In the genomic region with DNA sequence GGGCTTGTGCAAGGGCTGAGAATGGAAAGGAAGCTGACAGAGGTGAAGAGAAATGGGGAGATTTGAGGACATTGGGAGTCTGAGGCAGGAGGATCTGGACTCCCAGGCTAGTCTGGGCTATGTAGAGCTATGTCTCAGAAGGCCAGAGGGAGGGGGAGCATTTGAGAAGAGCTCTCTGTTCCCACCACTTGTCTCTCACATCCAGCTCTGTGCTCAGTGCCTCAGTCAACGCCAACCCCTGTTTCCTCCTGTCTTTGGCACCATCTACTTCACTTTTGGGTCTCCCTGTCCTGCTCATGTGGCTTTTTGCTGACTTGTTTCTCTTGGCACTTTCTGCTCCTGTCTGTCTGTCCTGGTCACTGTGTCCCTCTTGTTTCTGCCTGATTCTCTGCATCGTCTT, we compare ENCODE assay signal across 9 mouse cellular contexts. TPM values are rescaled to one million over a fixed set of nuclear protein-coding genes. Genes with fewer than 3 reads are reported as not detected.
A peak's percentile ranks its signal among the peaks of the same experiment; 100 is the strongest.
DNase-seq lines count a peak whose midpoint lies in the region; ATAC-seq lines count a peak whose summit lies in the region.
"Had no signal": no experiment of that assay in that cellular context is flagged by ENCODE, and none has a peak within 500 bp of the region (broad histone marks: within the 10 kb centered on the region; RNA-seq: fewer than 3 reads in every experiment).

No protein-coding gene starts in this region.

- no peaks in the 10 kb centered on the region for H3K36me3 ChIP-seq in lung, embryonic 15.5 days
- no peaks in the 10 kb centered on the region for H3K36me3 ChIP-seq in forebrain, embryonic 13.5 days (ENCODE audit: poor library complexity, severe bottlenecking)
- H3K36me3 ChIP-seq in limb, embryonic 11.5 days (ENCODE audit: control insufficient read depth, insufficient read depth, low read length), result no peaks in the 10 kb centered on the region
- no peaks in the 10 kb centered on the region for H3K36me3 ChIP-seq in stomach, embryonic 14.5 days (ENCODE audit: control insufficient read depth, insufficient read depth, low read length)

- no peak for ATAC-seq in lung, embryonic 15.5 days (ENCODE audit: borderline replicate concordance, extremely low read depth, low FRiP score, low TSS enrichment)
- ATAC-seq in forebrain, embryonic 13.5 days, result peak; percentile 52; the same call in 1 of the 2 replicates
- no peak for ATAC-seq in limb, embryonic 11.5 days (ENCODE audit: insufficient number of reproducible peaks, low FRiP score, low TSS enrichment, low read depth)
- no peak for ATAC-seq in stomach, embryonic 14.5 days (ENCODE audit: insufficient number of reproducible peaks, insufficient read depth, low FRiP score, low read depth)
- ATAC-seq in erythroblast, adult 5-6 weeks (replicated peaks; ENCODE audit: low FRiP score, poor library complexity, severe bottlenecking), result no peak

- peak overlapping the region; percentile 25 for H3K9ac ChIP-seq in lung, embryonic 15.5 days
- H3K9ac ChIP-seq in forebrain, embryonic 13.5 days, result peak overlapping the region; percentile 43
- H3K9ac ChIP-seq in limb, embryonic 11.5 days (ENCODE audit: low read length), result no peak overlapping the region; the same call in 1 of the 2 replicates
- 0 out of 2 replicates have a peak overlapping the region, but pooled peaks have one; percentile 1 for H3K9ac ChIP-seq in stomach, embryonic 14.5 days (replicated peaks; ENCODE audit: low read depth, low read length)

- DNase-seq in lung, postnatal 36 days, result no peak
- DNase-seq in limb, embryonic 11.5 days (ENCODE audit: low spot score), result no peak
- DNase-seq in adrenal gland, postnatal 10 days, result no peak
- DNase-seq: right cerebral cortex, postnatal 25 days had no signal

- 32% methylated on average over 2 of the region's 2 CpGs for WGBS in lung, embryonic 15.5 days
- WGBS in forebrain, embryonic 13.5 days, result 44% methylated on average over 2 of the region's 2 CpGs
- 40% methylated on average over 2 of the region's 2 CpGs for WGBS in limb, embryonic 11.5 days
- 48% methylated on average over 2 of the region's 2 CpGs for WGBS in stomach, embryonic 14.5 days

- peak overlapping the region; percentile 31 for H3K4me3 ChIP-seq in lung, embryonic 15.5 days
- peak overlapping the region; percentile 16; the same call in 1 of the 2 replicates for H3K4me3 ChIP-seq in forebrain, embryonic 13.5 days
- H3K4me3 ChIP-seq in limb, embryonic 11.5 days (ENCODE audit: low read depth, low read length), result no peak overlapping the region
- peak overlapping the region; percentile 14; the same call in 1 of the 2 replicates for H3K4me3 ChIP-seq in stomach, embryonic 14.5 days (ENCODE audit: low read depth, low read length)

- peaks cover 5% of the 10 kb centered on the region; the same call in 1 of the 2 replicates for H3K27me3 ChIP-seq in lung, embryonic 15.5 days
- H3K27me3 ChIP-seq in forebrain, embryonic 13.5 days, result no peaks in the 10 kb centered on the region
- H3K27me3 ChIP-seq in limb, embryonic 11.5 days (ENCODE audit: control insufficient read depth, insufficient read depth, low read length), result no peaks in the 10 kb centered on the region
- no peaks in the 10 kb centered on the region for H3K27me3 ChIP-seq in stomach, embryonic 14.5 days (ENCODE audit: control insufficient read depth, insufficient read depth, low read length)

- peaks cover 18% of the 10 kb centered on the region for H3K4me1 ChIP-seq in lung, embryonic 15.5 days
- H3K4me1 ChIP-seq in forebrain, embryonic 13.5 days, result peaks cover 23% of the 10 kb centered on the region
- H3K4me1 ChIP-seq in limb, embryonic 11.5 days (ENCODE audit: control insufficient read depth, insufficient read depth, low read length), result peaks cover 12% of the 10 kb centered on the region
- 0 out of 2 replicates have a peak, but pooled peaks cover 13% of the 10 kb centered on the region for H3K4me1 ChIP-seq in stomach, embryonic 14.5 days (ENCODE audit: control insufficient read depth, insufficient read depth, low read length)

- peak overlapping the region; percentile 81 for H3K27ac ChIP-seq in lung, embryonic 15.5 days
- H3K27ac ChIP-seq in forebrain, embryonic 13.5 days, result peak overlapping the region; percentile 44; the same call in 1 of the 2 replicates
- H3K27ac ChIP-seq in limb, embryonic 11.5 days (replicated peaks; ENCODE audit: low read depth, low read length), result no peak overlapping the region
- peak overlapping the region; percentile 30; the same call in 1 of the 2 replicates for H3K27ac ChIP-seq in stomach, embryonic 14.5 days (ENCODE audit: low read length)

- H3K9me3 ChIP-seq in lung, embryonic 15.5 days, result no peaks in the 10 kb centered on the region
- H3K9me3 ChIP-seq in forebrain, embryonic 13.5 days (replicated peaks), result no peaks in the 10 kb centered on the region
- H3K9me3 ChIP-seq in limb, embryonic 11.5 days (ENCODE audit: control insufficient read depth, low read length), result no peaks in the 10 kb centered on the region
- H3K9me3 ChIP-seq in stomach, embryonic 14.5 days (ENCODE audit: control insufficient read depth, low read depth, low read length), result no peaks in the 10 kb centered on the region

- peak overlapping the region; percentile 48 for H3K4me2 ChIP-seq in lung, embryonic 15.5 days
- H3K4me2 ChIP-seq in forebrain, embryonic 13.5 days, result peak overlapping the region; percentile 46
- H3K4me2 ChIP-seq in limb, embryonic 11.5 days (ENCODE audit: low read depth, severe bottlenecking), result peak overlapping the region; percentile 42
- peak overlapping the region; percentile 32 for H3K4me2 ChIP-seq in stomach, embryonic 14.5 days (replicated peaks; ENCODE audit: low read depth, low read length)

RNA-seq across cellular contexts. Expression of a gene that starts 0.6 kb away (rescaled TPM):
- polyA plus RNA-seq in lung, embryonic 15.5 days (2015; fragmentation: Nextera tagmentation; extraction: Ambion mirVana), result 5.2 and 6.7 TPM in 2 replicates
- 0.58 and 0.81 TPM in 2 replicates for polyA plus RNA-seq in forebrain, embryonic 13.5 days (2015; fragmentation: Nextera tagmentation; extraction: Ambion mirVana)
- 0.72 and 1.6 TPM in 2 replicates for polyA plus RNA-seq in limb, embryonic 11.5 days (2014; fragmentation: Nextera tagmentation; extraction: Ambion mirVana)
- 1.5 and 2.1 TPM in 2 replicates for polyA plus RNA-seq in stomach, embryonic 14.5 days (2014; fragmentation: Nextera tagmentation; extraction: Ambion mirVana)
- total RNA-seq in erythroblast, adult 5-6 weeks (2015; ENCODE audit: low replicate concordance), result not detected in 2 replicates
- 1.4 TPM in 1 of 2 replicates, not detected in the other for total RNA-seq in erythroblast, adult 5-6 weeks (2017; ENCODE audit: low replicate concordance)
- total RNA-seq in adrenal gland, postnatal 10 days (2021), result 1 to 10 TPM; 1.1 to 2.2 TPM
- total RNA-seq: common myeloid progenitor, adult 5-6 weeks had no signal

RNA-seq across cellular contexts. Expression of a gene that starts 0.6 kb away (rescaled TPM):
- 0.96 and 1.2 TPM in 2 replicates for polyA plus RNA-seq in lung, embryonic 15.5 days (2015; fragmentation: Nextera tagmentation; extraction: Ambion mirVana)
- 1.7 and 2.3 TPM in 2 replicates for polyA plus RNA-seq in forebrain, embryonic 13.5 days (2015; fragmentation: Nextera tagmentation; extraction: Ambion mirVana)
- 1.5 and 2.1 TPM in 2 replicates for polyA plus RNA-seq in limb, embryonic 11.5 days (2014; fragmentation: Nextera tagmentation; extraction: Ambion mirVana)
- polyA plus RNA-seq in stomach, embryonic 14.5 days (2014; fragmentation: Nextera tagmentation; extraction: Ambion mirVana), result 7.8 and 9.7 TPM in 2 replicates
- total RNA-seq in erythroblast, adult 5-6 weeks (2015; ENCODE audit: low replicate concordance), result not detected in 2 replicates
- not detected in 2 replicates for total RNA-seq in erythroblast, adult 5-6 weeks (2017; ENCODE audit: low replicate concordance)
- total RNA-seq in adrenal gland, postnatal 10 days (2021), result under 1 TPM in 1 of 2 experiments, not detected in 1; 0.27 TPM
- total RNA-seq: common myeloid progenitor, adult 5-6 weeks had no signal

RNA-seq across cellular contexts. Expression of a gene that starts 8.1 kb away (rescaled TPM):
- polyA plus RNA-seq in lung, embryonic 15.5 days (2015; fragmentation: Nextera tagmentation; extraction: Ambion mirVana), result 0.23 and 0.51 TPM in 2 replicates
- 0.25 TPM in 1 of 2 replicates, not detected in the other for polyA plus RNA-seq in forebrain, embryonic 13.5 days (2015; fragmentation: Nextera tagmentation; extraction: Ambion mirVana)
- 0.27 and 0.73 TPM in 2 replicates for polyA plus RNA-seq in limb, embryonic 11.5 days (2014; fragmentation: Nextera tagmentation; extraction: Ambion mirVana)
- polyA plus RNA-seq in stomach, embryonic 14.5 days (2014; fragmentation: Nextera tagmentation; extraction: Ambion mirVana), result 0.29 TPM in 1 of 2 replicates, not detected in the other
- not detected in 2 replicates for total RNA-seq in erythroblast, adult 5-6 weeks (2015; ENCODE audit: low replicate concordance)
- not detected in 2 replicates for total RNA-seq in erythroblast, adult 5-6 weeks (2017; ENCODE audit: low replicate concordance)
- total RNA-seq in adrenal gland, postnatal 10 days (2021), result under 1 TPM in 1 of 2 experiments, not detected in 1; 0.48 TPM
- total RNA-seq: common myeloid progenitor, adult 5-6 weeks had no signal

RNA-seq across cellular contexts. Expression of a gene that starts 11.3 kb away (rescaled TPM):
- 0.67 and 0.93 TPM in 2 replicates for polyA plus RNA-seq in lung, embryonic 15.5 days (2015; fragmentation: Nextera tagmentation; extraction: Ambion mirVana)
- polyA plus RNA-seq in forebrain, embryonic 13.5 days (2015; fragmentation: Nextera tagmentation; extraction: Ambion mirVana), result 0.29 and 0.56 TPM in 2 replicates
- polyA plus RNA-seq in limb, embryonic 11.5 days (2014; fragmentation: Nextera tagmentation; extraction: Ambion mirVana), result 0.84 and 1.2 TPM in 2 replicates
- 0.97 and 1.3 TPM in 2 replicates for polyA plus RNA-seq in stomach, embryonic 14.5 days (2014; fragmentation: Nextera tagmentation; extraction: Ambion mirVana)
- 0.42 TPM in 1 of 2 replicates, not detected in the other for total RNA-seq in erythroblast, adult 5-6 weeks (2015; ENCODE audit: low replicate concordance)
- total RNA-seq in erythroblast, adult 5-6 weeks (2017; ENCODE audit: low replicate concordance), result not detected in 2 replicates
- under 1 TPM; 0.24 to 0.30 TPM for total RNA-seq in adrenal gland, postnatal 10 days (2021)
- total RNA-seq: common myeloid progenitor, adult 5-6 weeks had no signal

RNA-seq across cellular contexts. Expression of a gene that starts 11.8 kb away (rescaled TPM):
- 94.8 and 95.6 TPM in 2 replicates for polyA plus RNA-seq in lung, embryonic 15.5 days (2015; fragmentation: Nextera tagmentation; extraction: Ambion mirVana)
- 74.9 and 77.6 TPM in 2 replicates for polyA plus RNA-seq in forebrain, embryonic 13.5 days (2015; fragmentation: Nextera tagmentation; extraction: Ambion mirVana)
- polyA plus RNA-seq in limb, embryonic 11.5 days (2014; fragmentation: Nextera tagmentation; extraction: Ambion mirVana), result 43.1 and 46.9 TPM in 2 replicates
- polyA plus RNA-seq in stomach, embryonic 14.5 days (2014; fragmentation: Nextera tagmentation; extraction: Ambion mirVana), result 77.1 and 81.4 TPM in 2 replicates
- total RNA-seq in erythroblast, adult 5-6 weeks (2015; ENCODE audit: low replicate concordance), result 28.1 and 36.8 TPM in 2 replicates
- 33.3 and 63.0 TPM in 2 replicates for total RNA-seq in erythroblast, adult 5-6 weeks (2017; ENCODE audit: low replicate concordance)
- total RNA-seq in adrenal gland, postnatal 10 days (2021), result 10 to 100 TPM; 77.2 to 91.4 TPM
